Mouse (Mus musculus) ES-E14 (cell line): ENCODE results near the gene Cdk19. TPM values are rescaled to one million over a fixed set of nuclear protein-coding genes. Genes with fewer than 3 reads are reported as not detected.

Experiments used
- DNase-seq: peaks from one replicate; pipeline ENCODE4 v3.0.0-alpha.2; 2013; ENCODE audit warnings: low read depth, low spot score
- H3K27ac ChIP-seq: 2 replicates; pipeline ENCODE4 v1.5.1; 2012; ENCODE audit warnings: low read depth, mild to moderate bottlenecking, low read length, moderate library complexity, mixed read lengths; ENCODE audit not compliant: poor library complexity, insufficient read depth, severe bottlenecking
- H3K36me3 ChIP-seq: 2 replicates; pipeline ENCODE4 v1.6.1; 2012; ENCODE audit warnings: mild to moderate bottlenecking, low read length, moderate library complexity, mixed read lengths; ENCODE audit not compliant: control insufficient read depth, poor library complexity, insufficient read depth, severe bottlenecking
- H3K4me1 ChIP-seq, 2 experiments: fragments of 150-350 bp in 1 of 2; sonication (generic) in 1 of 2; 2 replicates each; pipeline ENCODE4 v1.6.1; 2012; ENCODE audit warnings: low read length in 2 of 2, mild to moderate bottlenecking in 1 of 2, mixed read lengths in 1 of 2; ENCODE audit not compliant: control insufficient read depth in 2 of 2, insufficient read depth in 2 of 2, poor library complexity in 1 of 2
- H3K4me3 ChIP-seq, 2 experiments: fragments of 150-350 bp in 1 of 2; sonication (generic) in 1 of 2; 2 replicates each; pipeline ENCODE4 v1.5.1; 2012; ENCODE audit warnings: low read length in 2 of 2, low read depth in 1 of 2, mild to moderate bottlenecking in 1 of 2, mixed read lengths in 1 of 2; ENCODE audit not compliant: insufficient read depth in 1 of 2, poor library complexity in 1 of 2, severe bottlenecking in 1 of 2
- H3K9ac ChIP-seq: 2 replicates; pipeline ENCODE4 v1.6.1; 2012; ENCODE audit warnings: low read depth, mild to moderate bottlenecking, low read length, mixed read lengths; ENCODE audit not compliant: poor library complexity, insufficient read depth, severe bottlenecking
- H3K9me3 ChIP-seq: fragments of 150-350 bp; sonication (generic); 2 replicates; pipeline ENCODE4 v1.6.1; 2012; ENCODE audit warnings: low read depth, mild to moderate bottlenecking, low read length; ENCODE audit not compliant: control insufficient read depth, insufficient read depth
- CHD2 ChIP-seq: IDR thresholded peaks from 2 replicates; pipeline ENCODE4 v1.6.1; 2014; ENCODE audit warnings: mild to moderate bottlenecking, low read depth, low read length, inconsistent platforms
- HCFC1 ChIP-seq: IDR thresholded peaks from 2 replicates; pipeline ENCODE4 v1.6.1; 2012; ENCODE audit warnings: low read length, inconsistent platforms, borderline replicate concordance; ENCODE audit not compliant: insufficient read depth
- MAFK ChIP-seq: IDR thresholded peaks from 2 replicates; pipeline ENCODE4 v1.6.1; 2014; ENCODE audit warnings: mild to moderate bottlenecking, low read depth, low read length, inconsistent platforms; ENCODE audit not compliant: insufficient read depth
- ZC3H11A ChIP-seq: IDR thresholded peaks from 2 replicates; pipeline ENCODE4 v1.6.1; 2012; ENCODE audit warnings: low read depth, mild to moderate bottlenecking, inconsistent platforms, low read length, borderline replicate concordance
- ZNF384 ChIP-seq: IDR thresholded peaks from 2 replicates; pipeline ENCODE4 v1.6.1; 2012; ENCODE audit warnings: low read depth, low read length, inconsistent platforms
- in situ Hi-C, 2 experiments: fragments of 600-800 bp; cut with MboI; formaldehyde crosslinking; loops; one replicate each; pipeline ENCODE4 v1.15.1; 2025; ENCODE audit warnings: low sequenced_read_pairs in 2 of 2, inconsistent platforms in 1 of 2; ENCODE audit not compliant: unreplicated experiment in 2 of 2
- total RNA-seq: library from RNA; depleted of rRNA; stranded (reverse); fragments of 300-350 nt; gene quantifications from 2 replicates; pipeline ENCODE4 v1.2.3, GENCODE M21; 2012

Gene Cdk19
- total RNA-seq, 1 experiment = 6.4 TPM

DNA sequence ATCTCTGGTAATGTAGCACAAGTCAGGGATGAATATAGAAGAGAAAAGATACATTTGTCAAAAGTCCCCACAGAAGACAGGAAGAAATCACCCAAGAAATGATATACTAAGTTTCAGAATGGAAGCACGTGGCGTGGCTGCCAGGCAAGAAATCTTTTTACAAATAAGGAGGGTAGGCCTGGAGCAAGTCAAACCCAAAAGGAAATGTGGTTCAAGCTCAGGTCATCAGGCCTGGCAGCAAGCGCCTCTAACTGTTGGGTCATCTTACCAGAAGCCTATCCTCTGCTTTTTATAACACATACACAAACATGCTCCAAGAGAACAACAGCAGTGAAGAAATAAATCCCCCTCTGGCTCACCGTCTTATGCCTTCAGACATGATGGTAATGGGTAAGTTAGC lies 26.6 kb upstream of the Cdk19 start:
- Histone ChIP-seq H3K27ac (no peak overlapping the region), H3K36me3 (no peaks in the 10 kb centered on the region), H3K4me1 (peaks cover 2% of the 10 kb centered on the region in 2 experiments; a peak in 2 of 4 replicates), H3K9ac (no peak overlapping the region), H3K4me3 (no peak overlapping the region), H3K9me3 (no peaks in the 10 kb centered on the region)
- in situ Hi-C loops = no loop called here
- no peak for DNase-seq
- no peak for TF ChIP-seq ZC3H11A
- TF ChIP-seq CHD2 = no peak
- no peak for TF ChIP-seq HCFC1
- no peak for TF ChIP-seq MAFK
- no peak for TF ChIP-seq ZNF384

DNA sequence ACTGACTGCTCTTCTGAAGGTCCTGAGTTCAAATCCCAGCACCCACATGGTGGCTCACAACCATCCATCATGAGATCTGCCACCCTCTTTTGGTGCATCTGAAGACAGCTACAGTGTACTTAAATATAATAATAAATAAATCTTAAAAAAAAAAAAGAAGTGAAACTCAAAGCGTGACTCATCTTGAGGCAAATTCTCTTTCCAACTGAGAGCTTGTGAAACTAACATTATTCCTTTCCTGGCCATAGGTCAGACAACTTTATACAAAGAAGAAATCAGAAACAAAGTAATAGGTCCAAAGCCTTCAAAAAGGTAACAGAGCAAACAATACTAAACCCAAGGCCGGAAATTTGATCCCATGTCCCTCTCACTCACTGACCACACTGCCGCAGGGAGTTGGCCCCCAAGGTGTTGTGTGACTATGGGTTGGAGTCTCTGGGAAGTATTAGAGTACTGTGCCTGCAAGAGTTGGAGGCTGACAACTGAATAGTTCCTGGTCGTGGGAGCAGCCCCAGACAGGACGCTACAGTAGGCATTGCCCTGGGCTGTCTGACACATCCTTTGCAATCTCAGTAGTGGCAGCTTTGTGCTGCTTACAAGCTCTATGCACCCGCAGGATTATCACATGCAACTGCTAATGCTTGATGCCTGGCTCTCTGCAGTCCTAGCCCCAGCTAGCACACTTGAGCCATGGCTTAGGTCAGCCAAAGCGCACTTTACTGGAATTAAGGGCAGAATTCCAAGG lies 22.4 kb upstream of the Cdk19 start:
- in situ Hi-C loops = no loop called here
- no peak overlapping the region for H3K9ac ChIP-seq

DNA sequence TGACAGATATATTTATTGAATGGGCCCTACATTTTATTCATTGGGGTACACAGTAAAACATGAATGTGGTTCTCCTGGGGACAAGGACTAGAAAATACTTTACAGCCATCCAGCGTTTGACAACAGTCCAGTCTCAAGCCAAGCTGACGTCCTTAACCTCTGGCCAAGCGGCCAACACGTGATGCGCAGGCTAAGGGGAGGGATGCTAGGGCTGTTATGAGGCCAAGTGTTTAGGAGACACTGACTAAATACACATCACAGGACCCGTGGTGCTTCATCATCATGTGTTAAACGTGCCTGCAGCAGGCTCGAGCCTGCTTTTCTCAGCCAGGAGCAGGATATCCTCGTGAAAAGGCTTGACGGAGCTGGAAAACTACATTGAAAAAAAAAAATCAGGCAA lies 19.1 kb upstream of the Cdk19 start:
- TF ChIP-seq CHD2 (no peak), ZNF384 (0 out of 2 replicates have a peak, but pooled peaks have one; percentile 16), MAFK (no peak)
- in situ Hi-C loops = no loop called here
- H3K36me3 ChIP-seq = no peaks in the 10 kb centered on the region
- no peaks in the 10 kb centered on the region for H3K4me1 ChIP-seq
- no peak overlapping the region for H3K9ac ChIP-seq
- no peak for DNase-seq
- H3K27ac ChIP-seq = no peak overlapping the region
- 0 out of 2 replicates have a peak, but pooled peaks cover 2% of the 10 kb centered on the region for H3K9me3 ChIP-seq
- H3K4me3 ChIP-seq = no peak overlapping the region

More for the DNA sequence above, 22.4 kb upstream of the Cdk19 start:
- Histone ChIP-seq H3K4me3 (no peak overlapping the region), H3K36me3 (no peaks in the 10 kb centered on the region), H3K4me1 (no peaks in the 10 kb centered on the region), H3K9me3 (0 out of 2 replicates have a peak, but pooled peaks cover 2% of the 10 kb centered on the region), H3K27ac (no peak overlapping the region)
- no peak for DNase-seq
- TF ChIP-seq ZNF384 = no peak
- TF ChIP-seq CHD2 = no peak
- no peak for TF ChIP-seq ZC3H11A
- TF ChIP-seq HCFC1 = no peak
- TF ChIP-seq MAFK = no peak

DNA sequence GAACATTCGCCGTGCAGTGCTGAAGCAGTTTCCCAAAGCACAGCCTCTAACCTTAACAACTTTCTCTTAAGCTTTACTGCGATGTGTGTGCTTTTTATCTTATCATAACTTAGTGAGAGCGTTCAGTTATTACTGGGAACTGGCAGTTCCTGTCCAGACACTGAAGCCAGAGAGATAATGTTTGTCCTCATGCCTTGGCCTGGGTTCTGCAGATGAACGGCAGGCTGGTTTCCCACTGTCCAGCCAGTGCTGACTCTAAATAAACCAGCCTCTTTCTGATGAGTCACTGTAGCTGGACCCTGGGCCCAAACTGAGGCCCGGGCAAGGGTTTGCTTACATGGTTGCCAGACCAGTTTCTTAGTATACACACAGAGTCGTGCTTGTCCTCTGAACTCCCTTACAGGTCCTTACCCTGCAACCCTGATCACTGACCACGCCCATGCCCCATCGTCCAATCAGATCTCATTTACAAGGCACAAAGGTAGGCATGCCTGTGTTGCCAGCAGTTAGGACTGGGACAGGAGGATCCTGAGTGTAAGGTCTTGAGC lies 11.3 kb upstream of the Cdk19 start:
- no peak for DNase-seq
- TF ChIP-seq MAFK (peak; percentile 45; the same call in 1 of the 2 replicates), HCFC1 (no peak)
- no peak overlapping the region for H3K4me3 ChIP-seq
- no peaks in the 10 kb centered on the region for H3K9me3 ChIP-seq
- H3K27ac ChIP-seq = no peak overlapping the region
- H3K9ac ChIP-seq = no peak overlapping the region
- H3K4me1 ChIP-seq = peaks cover 2 to 4% of the 10 kb centered on the region in 2 experiments; a peak in 1 of 4 replicates
- no peaks in the 10 kb centered on the region for H3K36me3 ChIP-seq
- in situ Hi-C loops = no loop called here
